Mouse (Mus musculus) embryonic facial prominence, embryonic 11.5 days (tissue): ENCODE measurements around the gene Marcksl1. TPM values are rescaled to one million over a fixed set of nuclear protein-coding genes. Genes with fewer than 3 reads are reported as not detected.

Source experiments
- ATAC-seq: fragments of 200-750 bp; cut with Nextera tagmentation; replicated peaks from 2 replicates; pipeline ENCODE4 v1.8.0; 2017; ENCODE audit warnings: low read depth; ENCODE audit not compliant: insufficient number of reproducible peaks, low FRiP score, low TSS enrichment
- DNase-seq: peaks from one replicate; pipeline ENCODE4 v3.0.0-alpha.2; 2015; ENCODE audit warnings: low spot score
- H3K27ac ChIP-seq: fragments of 300-500 bp; sonication (generic); replicated peaks from 2 replicates; pipeline ENCODE4 v1.5.1; 2014; ENCODE audit warnings: mild to moderate bottlenecking, low read depth, low read length, control low read depth
- H3K27me3 ChIP-seq: fragments of 300-500 bp; sonication (generic); 2 replicates; pipeline ENCODE4 v1.6.1; 2014; ENCODE audit warnings: mild to moderate bottlenecking, low read length, moderate library complexity, mixed read lengths; ENCODE audit not compliant: control insufficient read depth, insufficient read depth
- H3K36me3 ChIP-seq: fragments of 300-500 bp; sonication (generic); replicated peaks from 2 replicates; pipeline ENCODE4 v1.6.1; 2014; ENCODE audit warnings: low read depth, mild to moderate bottlenecking, low read length, moderate library complexity, mixed read lengths; ENCODE audit not compliant: control insufficient read depth, insufficient read depth
- H3K4me1 ChIP-seq: fragments of 300-500 bp; sonication (generic); 2 replicates; pipeline ENCODE4 v1.6.1; 2014; ENCODE audit warnings: low read length, mixed read lengths; ENCODE audit not compliant: control insufficient read depth, insufficient read depth
- H3K4me2 ChIP-seq: fragments of 300-500 bp; sonication (generic); 2 replicates; pipeline ENCODE4 v1.6.1; 2014; ENCODE audit warnings: low read depth, mild to moderate bottlenecking, control low read depth, low read length, moderate library complexity
- H3K4me3 ChIP-seq: fragments of 300-500 bp; sonication (generic); 2 replicates; pipeline ENCODE4 v1.5.1; 2014; ENCODE audit warnings: low read depth, low read length, control low read depth
- H3K9ac ChIP-seq: fragments of 300-500 bp; sonication (generic); replicated peaks from 2 replicates; pipeline ENCODE4 v1.6.1; 2014; ENCODE audit warnings: mild to moderate bottlenecking, control low read depth, low read length
- H3K9me3 ChIP-seq: fragments of 300-500 bp; sonication (generic); replicated peaks from 2 replicates; pipeline ENCODE4 v1.6.1; 2016; ENCODE audit warnings: mild to moderate bottlenecking, low read length, inconsistent platforms, mixed read lengths; ENCODE audit not compliant: control insufficient read depth
- WGBS: fragments of 180-500 bp; shearing (Covaris S2); extraction: QIAGEN DNeasy Blood & Tissue Kit; methylation state at CpG from one replicate; pipeline ENCODE4 v1.1.7; 2014; 5-methylcytosine and 5-hydroxymethylcytosine counted together
- polyA plus RNA-seq: library from polyadenylated mRNA; unstranded; fragments of >200 nt; fragmentation: Nextera tagmentation; extraction: Ambion mirVana; gene quantifications from 2 replicates; pipeline ENCODE4 v1.2.1, GENCODE M21; 2014

Gene Marcksl1
- polyA plus RNA-seq, 1 experiment from 2014 or later = 1,559 TPM

GRCm38 (mm10) chr4:129555862-129556531, 42.6 kb downstream of the Marcksl1 start:
- WGBS = under 1% methylated on average over 24 of the region's 24 CpGs
- peak overlapping the region; percentile 51 for H3K4me3 ChIP-seq
- ATAC-seq (peak; percentile 44; the same call in 1 of the 2 replicates), DNase-seq (no peak)
- H3K27ac ChIP-seq = no peak overlapping the region
- no peaks in the 10 kb centered on the region for H3K27me3 ChIP-seq
- no peaks in the 10 kb centered on the region for H3K4me1 ChIP-seq
- no peaks in the 10 kb centered on the region for H3K9me3 ChIP-seq
- H3K4me2 ChIP-seq = peak overlapping the region; percentile 82
- no peaks in the 10 kb centered on the region for H3K36me3 ChIP-seq
- peak overlapping the region; percentile 65 for H3K9ac ChIP-seq

GRCm38 (mm10) chr4:129556532-129557223, 43.3 kb downstream of the Marcksl1 start:
- 8% methylated on average over 33 of the region's 33 CpGs for WGBS
- no peak overlapping the region for H3K27ac ChIP-seq
- ATAC-seq = peak; percentile 35

GRCm38 (mm10) chr4:129557256-129557808, 44.0 kb downstream of the Marcksl1 start:
- Histone ChIP-seq H3K27me3 (no peaks in the 10 kb centered on the region), H3K9me3 (no peaks in the 10 kb centered on the region), H3K36me3 (no peaks in the 10 kb centered on the region), H3K4me3 (no peak overlapping the region), H3K9ac (peak overlapping the region; percentile 33; the same call in 1 of the 2 replicates), H3K4me2 (no peak overlapping the region; the same call in 1 of the 2 replicates), H3K4me1 (no peaks in the 10 kb centered on the region), H3K27ac (no peak overlapping the region)
- WGBS = 61% methylated on average over 9 of the region's 9 CpGs
- DNase-seq = no peak
- ATAC-seq = no peak

More at GRCm38 (mm10) chr4:129556532-129557223, 43.3 kb downstream of the Marcksl1 start:
- peak overlapping the region; percentile 51 for H3K4me3 ChIP-seq
- peak overlapping the region; percentile 65 for H3K9ac ChIP-seq
- no peaks in the 10 kb centered on the region for H3K36me3 ChIP-seq
- H3K4me1 ChIP-seq = no peaks in the 10 kb centered on the region
- peak overlapping the region; percentile 82 for H3K4me2 ChIP-seq
- peak; percentile 95 for DNase-seq
- no peaks in the 10 kb centered on the region for H3K9me3 ChIP-seq
- no peaks in the 10 kb centered on the region for H3K27me3 ChIP-seq

GRCm38 (mm10) chr4:129558321-129558955, 45.1 kb downstream of the Marcksl1 start:
- Histone ChIP-seq H3K4me2 (no peak overlapping the region), H3K9me3 (no peaks in the 10 kb centered on the region), H3K27ac (no peak overlapping the region), H3K9ac (no peak overlapping the region), H3K27me3 (no peaks in the 10 kb centered on the region), H3K4me3 (no peak overlapping the region), H3K4me1 (no peaks in the 10 kb centered on the region), H3K36me3 (no peaks in the 10 kb centered on the region)
- ATAC-seq (no peak), DNase-seq (no peak)
- WGBS = 83% methylated on average over 12 of the region's 12 CpGs

GRCm38 (mm10) chr4:129561184-129561583, 47.8 kb downstream of the Marcksl1 start:
- H3K4me2 ChIP-seq = no peak overlapping the region
- no peak overlapping the region for H3K9ac ChIP-seq
- H3K4me1 ChIP-seq = no peaks in the 10 kb centered on the region
- H3K36me3 ChIP-seq = no peaks in the 10 kb centered on the region
- no peak for DNase-seq
- H3K27ac ChIP-seq = no peak overlapping the region
- H3K9me3 ChIP-seq = no peaks in the 10 kb centered on the region
- no peaks in the 10 kb centered on the region for H3K27me3 ChIP-seq
- ATAC-seq = no peak
- WGBS = 91% methylated on average over 5 of the region's 5 CpGs
- no peak overlapping the region for H3K4me3 ChIP-seq

- H3K4me2 ChIP-seq = no peak overlapping the region
- H3K4me1 ChIP-seq = no peaks in the 10 kb centered on the region
- H3K27ac ChIP-seq = no peak overlapping the region
- 36% methylated on average over 8 of the region's 8 CpGs for WGBS
- DNase-seq = peak; percentile 55
- H3K9ac ChIP-seq = no peak overlapping the region
- H3K27me3 ChIP-seq = no peaks in the 10 kb centered on the region
- no peak for ATAC-seq
- no peak overlapping the region for H3K4me3 ChIP-seq
- H3K36me3 ChIP-seq = no peaks in the 10 kb centered on the region
- no peaks in the 10 kb centered on the region for H3K9me3 ChIP-seq
Measured at GRCm38 (mm10) chr4:129563718-129564117, 50.3 kb downstream of the Marcksl1 start.

GRCm38 (mm10) chr4:129565139-129565538, 51.8 kb downstream of the Marcksl1 start:
- no peak overlapping the region for H3K9ac ChIP-seq
- 82% methylated on average over 6 of the region's 6 CpGs for WGBS
- DNase-seq = no peak
- no peak for ATAC-seq
- no peaks in the 10 kb centered on the region for H3K36me3 ChIP-seq
- no peak overlapping the region for H3K27ac ChIP-seq
- no peaks in the 10 kb centered on the region for H3K4me1 ChIP-seq
- H3K27me3 ChIP-seq = no peaks in the 10 kb centered on the region
- H3K4me3 ChIP-seq = no peak overlapping the region
- H3K9me3 ChIP-seq = no peaks in the 10 kb centered on the region
- no peak overlapping the region for H3K4me2 ChIP-seq
